Mouse (Mus musculus) midbrain, embryonic 11.5 days (tissue): Measurements from ENCODE around the gene Msh5. TPM values are rescaled to one million over a fixed set of nuclear protein-coding genes. Genes with fewer than 3 reads are reported as not detected.

Experiments
- ATAC-seq: fragments of 200-750 bp; cut with Nextera tagmentation; 2 replicates; pipeline ENCODE4 v1.8.0; 2017; ENCODE audit warnings: moderate TSS enrichment, moderate library complexity; ENCODE audit not compliant: low FRiP score
- DNase-seq: peaks from one replicate; pipeline ENCODE4 v3.0.0; 2015; ENCODE audit warnings: low spot score; ENCODE audit errors: missing footprints
- H3K27ac ChIP-seq: fragments of 300-500 bp; sonication (generic); 2 replicates; pipeline ENCODE4 v1.5.1; 2014; ENCODE audit warnings: low read depth, low read length
- H3K27me3 ChIP-seq: fragments of 300-500 bp; sonication (generic); 2 replicates; pipeline ENCODE4 v1.6.1; 2014; ENCODE audit warnings: mild to moderate bottlenecking, low read length, moderate library complexity, mixed read lengths; ENCODE audit not compliant: control insufficient read depth, insufficient read depth
- H3K36me3 ChIP-seq: fragments of 300-500 bp; sonication (generic); 2 replicates; pipeline ENCODE4 v1.6.1; 2014; ENCODE audit warnings: mild to moderate bottlenecking, low read length, moderate library complexity, mixed read lengths; ENCODE audit not compliant: control insufficient read depth, insufficient read depth
- H3K4me1 ChIP-seq: fragments of 300-500 bp; sonication (generic); 2 replicates; pipeline ENCODE4 v1.6.1; 2014; ENCODE audit warnings: low read length; ENCODE audit not compliant: control insufficient read depth, insufficient read depth
- H3K4me2 ChIP-seq: fragments of 300-500 bp; sonication (generic); 2 replicates; pipeline ENCODE4 v1.6.1; 2014; ENCODE audit warnings: mild to moderate bottlenecking, moderate library complexity
- H3K4me3 ChIP-seq: fragments of 300-500 bp; sonication (generic); 2 replicates; pipeline ENCODE4 v1.5.1; 2014; ENCODE audit warnings: low read depth, low read length
- H3K9ac ChIP-seq: fragments of 300-500 bp; sonication (generic); 2 replicates; pipeline ENCODE4 v1.6.1; 2014; ENCODE audit warnings: low read length
- H3K9me3 ChIP-seq: fragments of 300-500 bp; sonication (generic); 2 replicates; pipeline ENCODE4 v1.6.1; 2016; ENCODE audit warnings: low read length; ENCODE audit not compliant: control insufficient read depth
- WGBS: fragments of 180-500 bp; shearing (Covaris S2); extraction: QIAGEN DNeasy Blood & Tissue Kit; methylation state at CpG from one replicate; pipeline ENCODE4 v1.1.7; 2014; 5-methylcytosine and 5-hydroxymethylcytosine counted together
- polyA plus RNA-seq: library from polyadenylated mRNA; unstranded; fragments of >200 nt; fragmentation: Nextera tagmentation; extraction: Ambion mirVana; gene quantifications from 2 replicates; pipeline ENCODE4 v1.2.1, GENCODE M21; 2014

Msh5 gene
- polyA plus RNA-seq, 1 experiment from 2014 or later = 5.2 TPM

- ATAC-seq (peak; percentile 49), DNase-seq (no peak)
- H3K4me3 ChIP-seq = no peak overlapping the region
- peak overlapping the region; percentile 35; the same call in 1 of the 2 replicates for H3K27ac ChIP-seq
- peak overlapping the region; percentile 27; the same call in 1 of the 2 replicates for H3K9ac ChIP-seq
- H3K27me3 ChIP-seq = no peaks in the 10 kb centered on the region
- no peaks in the 10 kb centered on the region for H3K9me3 ChIP-seq
- H3K4me1 ChIP-seq = peaks cover 9% of the 10 kb centered on the region
- H3K4me2 ChIP-seq = 0 out of 2 replicates have a peak overlapping the region, but pooled peaks have one; percentile 8
- no peaks in the 10 kb centered on the region for H3K36me3 ChIP-seq
- WGBS = 31% methylated on average over 19 of the region's 19 CpGs
Observed at GRCm38 (mm10) chr17:35029691-35030532, 16.6 kb downstream of the Msh5 start.

- WGBS = 79% methylated on average over 2 of the region's 2 CpGs
- Histone ChIP-seq H3K4me2 (no peak overlapping the region), H3K27me3 (no peaks in the 10 kb centered on the region), H3K9me3 (no peaks in the 10 kb centered on the region), H3K9ac (no peak overlapping the region), H3K27ac (no peak overlapping the region), H3K36me3 (no peaks in the 10 kb centered on the region), H3K4me3 (no peak overlapping the region), H3K4me1 (peaks cover 9% of the 10 kb centered on the region)
- DNase-seq = no peak
- no peak for ATAC-seq
Observed at GRCm38 (mm10) chr17:35028315-35028714, 18.2 kb downstream of the Msh5 start.

- 29% methylated on average over 13 of the region's 13 CpGs for WGBS
- ATAC-seq (peak; percentile 64), DNase-seq (no peak)
- Histone ChIP-seq H3K4me3 (no peak within 1 kb of the TSS), H3K36me3 (no peaks in the 10 kb centered on the region), H3K4me2 (peak within 1 kb of the TSS; percentile 28), H3K9me3 (no peaks in the 10 kb centered on the region), H3K27ac (peak within 1 kb of the TSS; percentile 64; the same call in 1 of the 2 replicates), H3K9ac (peak within 1 kb of the TSS; percentile 49; the same call in 1 of the 2 replicates), H3K27me3 (no peaks in the 10 kb centered on the region), H3K4me1 (peaks cover 9% of the 10 kb centered on the region)
Observed at GRCm38 (mm10) chr17:35027277-35028068, 19.1 kb downstream of the Msh5 start, which contains the start of gene Sapcd1. Sapcd1 (minus strand) TSS chr17:35028016.

- Histone ChIP-seq H3K27me3 (no peaks in the 10 kb centered on the region), H3K4me3 (no peak overlapping the region), H3K4me2 (no peak overlapping the region), H3K9ac (no peak overlapping the region), H3K27ac (no peak overlapping the region), H3K9me3 (no peaks in the 10 kb centered on the region), H3K4me1 (peaks cover 15% of the 10 kb centered on the region), H3K36me3 (no peaks in the 10 kb centered on the region)
- ATAC-seq (no peak), DNase-seq (no peak)
- WGBS = 88% methylated on average over 5 of the region's 5 CpGs
Observed at GRCm38 (mm10) chr17:35026206-35026605, 20.3 kb downstream of the Msh5 start.

GRCm38 (mm10) chr17:35024691-35025488, 21.7 kb downstream of the Msh5 start:
- Histone ChIP-seq H3K27ac (no peak overlapping the region), H3K9ac (no peak overlapping the region), H3K4me1 (peaks cover 15% of the 10 kb centered on the region), H3K4me2 (no peak overlapping the region), H3K36me3 (no peaks in the 10 kb centered on the region), H3K27me3 (no peaks in the 10 kb centered on the region), H3K4me3 (no peak overlapping the region), H3K9me3 (no peaks in the 10 kb centered on the region)
- ATAC-seq = no peak
- WGBS = 64% methylated on average over 6 of the region's 10 CpGs
- no peak for DNase-seq

- Histone ChIP-seq H3K27ac (no peak overlapping the region), H3K4me2 (no peak overlapping the region), H3K4me3 (no peak overlapping the region), H3K4me1 (peaks cover 13% of the 10 kb centered on the region), H3K27me3 (no peaks in the 10 kb centered on the region), H3K36me3 (no peaks in the 10 kb centered on the region), H3K9ac (no peak overlapping the region), H3K9me3 (no peaks in the 10 kb centered on the region)
- WGBS = 85% methylated on average over 13 of the region's 13 CpGs
- no peak for DNase-seq
- no peak for ATAC-seq
Observed at GRCm38 (mm10) chr17:35024261-35024660, 22.3 kb downstream of the Msh5 start.

- Histone ChIP-seq H3K9me3 (no peaks in the 10 kb centered on the region), H3K27ac (no peak overlapping the region), H3K27me3 (no peaks in the 10 kb centered on the region), H3K9ac (no peak overlapping the region), H3K4me1 (peaks cover 13% of the 10 kb centered on the region), H3K4me2 (no peak overlapping the region), H3K36me3 (no peaks in the 10 kb centered on the region), H3K4me3 (no peak overlapping the region)
- no peak for DNase-seq
- no peak for ATAC-seq
- WGBS = 76% methylated on average over 4 of the region's 4 CpGs
Observed at GRCm38 (mm10) chr17:35023756-35024155, 22.8 kb downstream of the Msh5 start.

GRCm38 (mm10) chr17:35023221-35023620, 23.3 kb downstream of the Msh5 start:
- Histone ChIP-seq H3K4me3 (no peak overlapping the region), H3K36me3 (no peaks in the 10 kb centered on the region), H3K4me2 (no peak overlapping the region), H3K9me3 (no peaks in the 10 kb centered on the region), H3K27me3 (no peaks in the 10 kb centered on the region), H3K9ac (no peak overlapping the region), H3K4me1 (peaks cover 13% of the 10 kb centered on the region), H3K27ac (no peak overlapping the region)
- WGBS = 83% methylated on average over 5 of the region's 5 CpGs
- DNase-seq (no peak), ATAC-seq (no peak)
